Mouse (Mus musculus) heart, embryonic 12.5 days (tissue): ENCODE results near the gene Lman2l. TPM values are rescaled to one million over a fixed set of nuclear protein-coding genes. Genes with fewer than 3 reads are reported as not detected.

ENCODE experiments used
- ATAC-seq: fragments of 200-750 bp; cut with Nextera tagmentation; 2 replicates; pipeline ENCODE4 v1.8.0; 2017; ENCODE audit warnings: moderate TSS enrichment, moderate library complexity; ENCODE audit not compliant: insufficient number of reproducible peaks, low FRiP score
- H3K27ac ChIP-seq: fragments of 300-500 bp; sonication (generic); 2 replicates; pipeline ENCODE4 v1.5.1; 2016; ENCODE audit warnings: mild to moderate bottlenecking, moderate library complexity; ENCODE audit not compliant: poor library complexity, severe bottlenecking
- H3K27me3 ChIP-seq: fragments of 300-500 bp; sonication (generic); replicated peaks from 2 replicates; pipeline ENCODE4 v1.6.1; 2016; ENCODE audit warnings: mild to moderate bottlenecking, moderate library complexity
- H3K36me3 ChIP-seq: fragments of 300-500 bp; sonication (generic); 2 replicates; pipeline ENCODE4 v1.6.1; 2016; ENCODE audit warnings: mild to moderate bottlenecking, moderate library complexity
- H3K4me1 ChIP-seq: fragments of 300-500 bp; sonication (generic); replicated peaks from 2 replicates; pipeline ENCODE4 v1.6.1; 2016; ENCODE audit warnings: mild to moderate bottlenecking
- H3K4me2 ChIP-seq: fragments of 300-500 bp; sonication (generic); 2 replicates; pipeline ENCODE4 v1.6.1; 2016; ENCODE audit warnings: mild to moderate bottlenecking, moderate library complexity
- H3K4me3 ChIP-seq: fragments of 300-500 bp; sonication (generic); 2 replicates; pipeline ENCODE4 v1.5.1; 2016; ENCODE audit warnings: mild to moderate bottlenecking
- H3K9ac ChIP-seq: fragments of 300-500 bp; sonication (generic); 2 replicates; pipeline ENCODE4 v1.6.1; 2016; ENCODE audit warnings: mild to moderate bottlenecking, moderate library complexity
- H3K9me3 ChIP-seq: fragments of 300-500 bp; sonication (generic); replicated peaks from 2 replicates; pipeline ENCODE4 v1.6.1; 2016; ENCODE audit warnings: mild to moderate bottlenecking, moderate library complexity
- WGBS: fragments of 180-500 bp; shearing (Covaris S2); methylation state at CpG from one replicate; pipeline ENCODE4 v1.1.7; 2016; 5-methylcytosine and 5-hydroxymethylcytosine counted together
- polyA plus RNA-seq: library from polyadenylated mRNA; unstranded; fragments of >200 nt; fragmentation: Nextera tagmentation; extraction: Ambion mirVana; gene quantifications from 2 replicates; pipeline ENCODE4 v1.2.1, GENCODE M21; 2016

Gene Lman2l
- polyA plus RNA-seq, 1 experiment from 2014 or later = 53.8 TPM

DNA sequence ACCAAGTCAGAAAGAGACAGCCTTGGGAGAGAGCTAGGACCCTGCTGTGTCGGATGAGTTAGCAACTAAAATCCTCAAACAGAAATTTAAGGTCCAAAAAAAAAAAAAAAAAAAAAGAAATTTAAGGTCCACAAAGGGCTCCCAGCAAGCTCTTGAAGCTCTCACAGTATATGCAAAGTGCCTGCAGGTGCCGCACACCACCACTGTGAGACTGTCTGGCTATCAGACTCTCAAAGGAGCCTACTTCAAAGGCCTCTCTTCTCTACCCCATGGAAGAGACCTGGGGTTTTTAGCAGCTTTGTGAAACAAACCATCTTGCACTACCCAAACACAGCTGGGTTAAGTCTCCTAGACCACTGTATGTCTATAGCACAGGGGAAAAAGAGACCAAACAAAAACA lies 15.6 kb downstream of the Lman2l start:
- Histone ChIP-seq H3K4me1 (0 out of 2 replicates have a peak, but pooled peaks cover 5% of the 10 kb centered on the region), H3K27ac (no peak overlapping the region), H3K9me3 (no peaks in the 10 kb centered on the region), H3K4me3 (no peak overlapping the region), H3K36me3 (peaks cover 84% of the 10 kb centered on the region), H3K9ac (no peak overlapping the region), H3K4me2 (no peak overlapping the region), H3K27me3 (no peaks in the 10 kb centered on the region)
- ATAC-seq = no peak
- WGBS = 78% methylated on average over 2 of the region's 2 CpGs

DNA sequence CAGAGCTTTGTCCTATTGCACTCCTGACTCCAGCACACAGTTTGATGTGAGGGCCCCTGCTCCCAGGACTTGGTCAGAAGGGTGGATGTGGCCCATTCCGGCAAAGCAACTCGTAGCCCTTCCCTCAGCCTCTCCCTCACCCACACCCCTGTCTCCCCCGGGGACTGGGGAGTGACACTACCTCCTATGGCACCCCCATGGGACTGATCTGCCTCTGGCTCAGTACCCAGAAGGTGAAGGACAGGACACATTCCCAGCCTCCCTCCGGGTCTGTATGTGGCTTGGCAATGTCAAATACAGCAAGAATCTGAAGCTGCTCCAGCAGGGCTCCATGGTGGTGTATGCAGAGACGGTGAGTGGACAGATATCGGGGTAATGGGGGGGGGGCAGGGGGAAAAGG lies 40.5 kb downstream of the Lman2l start:
- no peak for ATAC-seq
- WGBS = 79% methylated on average over 6 of the region's 6 CpGs
- no peaks in the 10 kb centered on the region for H3K36me3 ChIP-seq

DNA sequence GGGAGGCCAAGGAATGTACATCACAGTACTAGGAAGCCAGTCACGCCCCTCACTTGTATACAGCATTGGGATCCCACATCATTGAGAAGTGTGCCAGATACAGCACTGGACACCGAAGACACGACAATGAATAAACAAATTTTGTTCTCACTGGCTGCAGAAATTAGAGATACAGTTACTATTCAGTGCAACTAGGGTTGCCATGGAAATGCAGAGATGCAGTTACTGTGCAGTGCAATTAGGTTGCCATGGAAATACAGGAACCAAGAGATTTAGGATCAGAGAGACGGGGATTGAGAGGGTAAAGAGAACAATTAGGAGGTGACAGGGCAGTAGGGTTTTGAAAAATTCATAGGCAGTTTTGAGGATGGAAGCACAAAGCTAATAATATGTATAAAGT lies 43.6 kb downstream of the Lman2l start:
- H3K9me3 ChIP-seq = no peaks in the 10 kb centered on the region
- H3K4me2 ChIP-seq = no peak overlapping the region
- no peak overlapping the region for H3K27ac ChIP-seq
- ATAC-seq = no peak
- no peak overlapping the region for H3K4me3 ChIP-seq
- no peaks in the 10 kb centered on the region for H3K36me3 ChIP-seq
- 74% methylated on average over 4 of the region's 4 CpGs for WGBS
- H3K4me1 ChIP-seq = no peaks in the 10 kb centered on the region
- H3K9ac ChIP-seq = no peak overlapping the region
- no peaks in the 10 kb centered on the region for H3K27me3 ChIP-seq

More for the DNA sequence above, 40.5 kb downstream of the Lman2l start:
- Histone ChIP-seq H3K27ac (no peak overlapping the region), H3K4me3 (no peak overlapping the region), H3K9me3 (no peaks in the 10 kb centered on the region), H3K4me2 (no peak overlapping the region), H3K4me1 (no peaks in the 10 kb centered on the region), H3K27me3 (no peaks in the 10 kb centered on the region), H3K9ac (no peak overlapping the region)

DNA sequence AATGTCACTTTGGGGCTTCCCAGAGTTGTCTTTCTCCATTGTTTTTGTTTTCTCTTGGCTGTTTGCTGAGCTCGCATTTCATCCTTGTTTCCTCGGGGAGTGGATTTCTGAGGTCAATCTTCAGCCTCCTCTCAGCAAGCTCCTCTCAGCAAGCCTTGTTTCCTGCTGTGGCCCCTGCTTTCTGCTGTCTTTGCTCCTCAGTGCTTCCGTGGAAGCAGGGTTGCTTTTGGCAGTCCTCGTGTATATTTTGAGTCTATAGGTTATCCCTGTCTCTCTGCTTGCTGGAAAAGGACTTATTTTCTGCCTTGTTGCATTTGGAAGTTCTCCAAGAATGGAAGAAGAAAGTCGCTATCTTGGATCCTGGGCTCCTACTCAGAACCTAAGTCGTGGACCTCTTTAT lies 48.0 kb downstream of the Lman2l start:
- no peak for ATAC-seq
- 18% methylated on average over 6 of the region's 6 CpGs for WGBS
- H3K27ac ChIP-seq = no peak overlapping the region
- H3K27me3 ChIP-seq = no peaks in the 10 kb centered on the region
- H3K9ac ChIP-seq = no peak overlapping the region
- H3K4me3 ChIP-seq = no peak overlapping the region
- no peaks in the 10 kb centered on the region for H3K9me3 ChIP-seq
- peaks cover 6% of the 10 kb centered on the region; the same call in 1 of the 2 replicates for H3K4me1 ChIP-seq
- H3K36me3 ChIP-seq = no peaks in the 10 kb centered on the region
- H3K4me2 ChIP-seq = no peak overlapping the region

DNA sequence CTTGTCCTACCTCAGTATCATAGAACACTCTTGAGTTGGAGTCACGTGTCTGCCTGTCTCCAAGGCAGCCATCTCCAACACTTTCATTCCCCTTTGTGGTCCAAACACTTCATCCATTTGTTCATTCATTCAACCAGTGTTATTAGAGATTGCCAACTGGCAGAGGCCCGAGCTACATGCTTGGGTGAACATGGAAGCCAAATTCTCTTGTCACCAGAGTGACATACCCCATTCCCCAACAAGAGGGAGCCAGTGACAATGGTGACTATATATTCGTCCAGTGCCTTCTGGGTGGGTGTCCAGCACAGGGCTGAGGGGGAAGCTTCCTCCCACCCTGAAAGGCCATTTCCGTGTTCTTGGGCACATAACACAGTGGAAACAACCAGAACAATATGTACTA lies 65.5 kb downstream of the Lman2l start:
- no peaks in the 10 kb centered on the region for H3K9me3 ChIP-seq
- no peaks in the 10 kb centered on the region for H3K27me3 ChIP-seq
- H3K9ac ChIP-seq = no peak overlapping the region
- H3K4me3 ChIP-seq = no peak overlapping the region
- H3K27ac ChIP-seq = no peak overlapping the region
- no peaks in the 10 kb centered on the region for H3K36me3 ChIP-seq
- WGBS = 75% methylated on average over 4 of the region's 4 CpGs
- H3K4me2 ChIP-seq = no peak overlapping the region
- no peak for ATAC-seq
- peaks cover 1% of the 10 kb centered on the region; the same call in 1 of the 2 replicates for H3K4me1 ChIP-seq

DNA sequence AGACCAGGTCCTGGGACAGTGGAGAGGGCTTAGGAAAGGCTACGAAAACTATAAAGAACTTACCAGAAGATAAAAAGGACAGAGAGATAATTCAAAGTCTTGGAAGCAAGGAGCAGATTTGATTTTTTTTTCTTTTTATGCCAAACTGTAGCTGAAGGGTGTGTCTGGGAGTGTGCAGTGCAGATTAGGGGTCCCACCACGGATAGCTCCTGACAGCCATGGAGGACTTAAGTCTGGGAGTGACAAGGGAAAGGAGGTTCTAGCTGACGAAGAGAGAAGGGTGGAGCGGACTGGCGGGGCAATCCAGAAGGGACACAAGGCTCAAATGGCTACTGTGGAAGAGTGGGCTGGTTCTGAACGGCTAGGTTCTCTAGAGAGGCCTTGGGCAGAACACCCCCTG lies 66.2 kb downstream of the Lman2l start:
- no peak overlapping the region for H3K9ac ChIP-seq
- no peak overlapping the region for H3K4me2 ChIP-seq
- no peak overlapping the region for H3K27ac ChIP-seq
- no peaks in the 10 kb centered on the region for H3K36me3 ChIP-seq
- H3K27me3 ChIP-seq = no peaks in the 10 kb centered on the region
- WGBS = 61% methylated on average over 6 of the region's 6 CpGs
- no peaks in the 10 kb centered on the region for H3K9me3 ChIP-seq
- H3K4me3 ChIP-seq = no peak overlapping the region
- no peak for ATAC-seq
- H3K4me1 ChIP-seq = no peaks in the 10 kb centered on the region

DNA sequence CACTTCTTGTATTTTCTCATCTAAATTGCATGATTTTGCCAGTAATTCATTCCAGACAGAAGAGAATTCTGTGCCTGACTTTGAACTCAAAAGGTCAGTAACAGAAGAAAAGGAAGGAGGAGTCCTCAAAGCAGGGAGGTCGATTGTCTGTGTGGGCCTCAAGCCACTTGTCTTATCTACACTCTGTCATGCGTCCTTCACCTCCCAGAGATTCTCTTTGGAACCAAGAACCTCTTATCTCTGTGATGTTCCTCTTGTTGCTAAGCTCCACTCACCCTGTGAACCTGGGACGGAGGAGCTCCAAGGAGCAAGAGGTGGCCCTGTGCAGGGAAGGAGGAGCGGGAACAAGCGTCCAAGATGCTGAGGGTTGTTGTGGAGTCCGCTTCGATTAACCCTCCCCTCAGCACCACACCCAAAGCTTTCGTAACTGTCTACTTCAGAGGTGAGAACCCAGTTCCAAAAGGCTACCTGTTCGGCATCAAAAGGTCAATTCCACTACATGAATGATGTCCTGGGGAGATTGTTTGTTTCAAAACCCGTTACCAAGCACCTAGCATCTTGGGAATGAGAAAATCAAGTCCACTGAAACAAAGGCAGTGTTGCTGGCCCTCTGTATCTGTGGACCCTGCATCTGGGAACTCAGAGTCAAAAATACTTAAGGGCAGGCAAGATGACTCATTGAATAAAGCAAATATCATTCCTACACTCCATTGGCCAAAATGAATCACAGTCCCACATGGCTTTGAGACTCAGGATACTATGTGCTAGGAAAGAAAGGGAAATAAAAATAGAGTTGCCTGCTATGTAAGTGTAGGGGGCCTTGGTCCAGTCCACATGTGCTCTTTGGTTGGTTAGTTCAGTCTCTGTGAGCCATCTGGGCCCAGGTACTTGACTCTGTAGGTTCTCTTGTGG lies 72.9 kb downstream of the Lman2l start, which contains the start of gene Fer1l5:
Fer1l5 (plus strand) TSS at position 358 of the 912 bp plus-strand sequence.
- peaks cover 10% of the 10 kb centered on the region for H3K4me1 ChIP-seq
- H3K9ac ChIP-seq = no peak within 1 kb of the TSS
- H3K27ac ChIP-seq = no peak within 1 kb of the TSS
- H3K9me3 ChIP-seq = no peaks in the 10 kb centered on the region
- no peak for ATAC-seq
- WGBS = 60% methylated on average over 10 of the region's 10 CpGs
- peaks cover 2% of the 10 kb centered on the region; the same call in 1 of the 2 replicates for H3K36me3 ChIP-seq
- no peak within 1 kb of the TSS for H3K4me3 ChIP-seq
- H3K4me2 ChIP-seq = no peak within 1 kb of the TSS
- no peaks in the 10 kb centered on the region for H3K27me3 ChIP-seq

DNA sequence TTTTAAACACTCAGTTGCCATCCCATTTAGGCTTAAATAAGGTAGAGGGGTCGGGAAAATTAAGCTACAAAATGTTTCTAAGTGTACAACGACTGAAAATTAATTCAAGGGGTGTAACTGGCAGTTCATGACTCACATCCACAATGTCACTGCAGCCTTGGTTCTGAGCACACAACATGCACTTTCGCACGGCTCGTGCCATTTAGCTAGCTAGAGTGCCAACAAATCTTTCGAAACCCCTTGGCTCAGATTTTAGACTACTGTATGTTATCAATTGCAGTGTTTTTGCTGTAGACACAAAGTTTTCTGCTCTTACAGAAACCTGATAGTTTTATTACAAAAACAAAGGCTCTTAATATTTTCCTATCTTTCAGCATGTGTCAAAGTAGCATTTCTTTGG lies 74.2 kb downstream of the Lman2l start:
- WGBS = 79% methylated on average over 6 of the region's 6 CpGs
- H3K27me3 ChIP-seq = no peaks in the 10 kb centered on the region
- ATAC-seq = no peak
- no peaks in the 10 kb centered on the region for H3K9me3 ChIP-seq
- H3K36me3 ChIP-seq = peaks cover 8% of the 10 kb centered on the region
- H3K4me3 ChIP-seq = no peak overlapping the region
- H3K4me2 ChIP-seq = no peak overlapping the region
- H3K27ac ChIP-seq = no peak overlapping the region
- no peak overlapping the region for H3K9ac ChIP-seq
- H3K4me1 ChIP-seq = peaks cover 15% of the 10 kb centered on the region

Other genes with a start within 250 kb of the Lman2l start
- gene Uggt1, start 200.6 kb downstream of the Lman2l start, polyA plus RNA-seq = 46.0 and 53.3 TPM in 2 replicates
- 2.4 and 2.6 TPM in 2 replicates for gene Neurl3, start 170.6 kb downstream of the Lman2l start, polyA plus RNA-seq
- gene Arid5a, start 137.5 kb downstream of the Lman2l start, polyA plus RNA-seq = 15.1 and 15.3 TPM in 2 replicates
- 54.2 TPM in 2 replicates for gene Kansl3, start 76.1 kb downstream of the Lman2l start, polyA plus RNA-seq
- gene Fer1l5, start 73.0 kb downstream of the Lman2l start, polyA plus RNA-seq = 1.2 and 1.3 TPM in 2 replicates
- 6.2 and 7.3 TPM in 2 replicates for gene Cnnm4, start 26.3 kb upstream of the Lman2l start, polyA plus RNA-seq
- gene Cnnm3, start 66.6 kb upstream of the Lman2l start, polyA plus RNA-seq = 2.2 and 3.4 TPM in 2 replicates
- 14.9 and 16.8 TPM in 2 replicates for gene Ankrd23, start 91.6 kb upstream of the Lman2l start, polyA plus RNA-seq
- 0.40 TPM in 1 of 2 replicates, not detected in the other for gene Gm42417, start 94.2 kb upstream of the Lman2l start, polyA plus RNA-seq
- gene Ankrd39, start 102.2 kb upstream of the Lman2l start, polyA plus RNA-seq = 23.1 and 24.4 TPM in 2 replicates
- gene Sema4c, start 113.1 kb upstream of the Lman2l start, polyA plus RNA-seq = 11.9 and 13.3 TPM in 2 replicates
- 2.8 and 3.0 TPM in 2 replicates for gene Fam178b, start 237.9 kb upstream of the Lman2l start, polyA plus RNA-seq
- gene Cox5b, start 246.2 kb upstream of the Lman2l start, polyA plus RNA-seq = 1,063 and 1,083 TPM in 2 replicates